Mouse (Mus musculus): ENCODE results near the gene Tra2b. TPM values are rescaled to one million over a fixed set of nuclear protein-coding genes. Genes with fewer than 3 reads are reported as not detected.
"Not testable (repeated sequence)": the region's sequence is repeated elsewhere in the genome, so short reads cannot be mapped to it uniquely, and the experiment has no call there.

Tra2b gene
- total RNA-seq, 4 experiments from 2014 or later, result 73.5 to 118 (median 95.5) TPM

GRCm38 (mm10) chr16:22242239-22242866 is 23.5 kb downstream of the Tra2b start:
- DNase-seq, result no peak

- no peak for DNase-seq
Observed at GRCm38 (mm10) chr16:22241376-22242238, 24.2 kb downstream of the Tra2b start.

- DNase-seq, result no peak
Observed at GRCm38 (mm10) chr16:22240856-22241255, 24.9 kb downstream of the Tra2b start.

GRCm38 (mm10) chr16:22239978-22240377 is 25.8 kb downstream of the Tra2b start:
- no peak for DNase-seq

- no peak for DNase-seq
Observed at GRCm38 (mm10) chr16:22238928-22239620, 26.7 kb downstream of the Tra2b start.

- DNase-seq, result not testable (repeated sequence)
Observed at GRCm38 (mm10) chr16:22238402-22238801, 27.4 kb downstream of the Tra2b start.

- no peak for DNase-seq
Observed at GRCm38 (mm10) chr16:22236814-22237213, 29.0 kb downstream of the Tra2b start.

GRCm38 (mm10) chr16:22234535-22234934 is 31.3 kb downstream of the Tra2b start:
- DNase-seq, result no peak

GRCm38 (mm10) chr16:22230276-22230675 is 35.5 kb downstream of the Tra2b start:
- not testable (repeated sequence) for DNase-seq

- no peak for DNase-seq
Observed at GRCm38 (mm10) chr16:22203501-22203900, 62.3 kb downstream of the Tra2b start.

GRCm38 (mm10) chr16:22201858-22202257 is 63.9 kb downstream of the Tra2b start:
- DNase-seq, result no peak

- DNase-seq, result no peak
Observed at GRCm38 (mm10) chr16:22200476-22200875, 65.3 kb downstream of the Tra2b start.

Other genes starting within 250 kb of the Tra2b start
- gene Igf2bp2, start 102.7 kb downstream of the Tra2b start, total RNA-seq (2022), result 1 to 10 TPM; 7.9 to 9.8 (median 9.1) TPM
- 10 to 100 TPM; 26.9 to 38.9 (median 29.8) TPM for gene Etv5, start 173.7 kb upstream of the Tra2b start, total RNA-seq (2022)

All from adrenal gland, adult 8-10 months (tissue).